ENCODE assay signal across 19 mouse cellular contexts in genomic region chr11:34306231-34306630, GRCm38 (mm10). TPM values are rescaled to one million over a fixed set of nuclear protein-coding genes. Genes with fewer than 3 reads are reported as not detected.
DNase-seq lines count a peak whose midpoint lies in the region; ATAC-seq lines count a peak whose summit lies in the region.
"Had no signal": no experiment of that assay in that cellular context is flagged by ENCODE, and none has a peak within 500 bp of the region (broad histone marks: within the 10 kb centered on the region; RNA-seq: fewer than 3 reads in every experiment).

No protein-coding gene starts in this region.

- DNase-seq in adrenal gland, adult 2 months: peak; percentile 49
- DNase-seq in adrenal gland, postnatal 4 days (ENCODE audit: low spot score in 2 of 2): no peak
- peak; percentile 49 for DNase-seq in adrenal gland, adult 8-10 months
- DNase-seq in adrenal gland, postnatal 14 days: peak; percentile 53
- DNase-seq in adrenal gland, postnatal 36 days: peak; percentile 31 to 46
- DNase-seq in cerebellum, postnatal 4 days (ENCODE audit: low spot score in 2 of 2): no peak
- no peak for DNase-seq in thymus, postnatal 14 days
- DNase-seq: cerebellum, adult 11-12 months; cerebellum, adult 2 months; cerebellum, adult 9-10 months; cerebellum, postnatal 10 days; cerebellum, postnatal 25 days; embryo, embryonic 11 days; gastrocnemius, adult 2 months had no signal

- ATAC-seq in CD4-positive, CD25-positive, alpha-beta regulatory T cell, adult 4 months: no peak
- ATAC-seq: forebrain, embryonic 14.5 days; forebrain, embryonic 16.5 days had no signal

RNA-seq across cellular contexts. Expression of gene Fam196b, which starts 8.4 kb away (rescaled TPM):
- total RNA-seq in adrenal gland, adult 2 months (2021): under 1 TPM in 1 of 2 experiments, not detected in 1; 0.17 TPM
- 0.02 and 0.04 TPM in 2 replicates for polyA plus RNA-seq in adrenal gland, adult 2 months (2012; rRNA removed)
- under 1 TPM; 0.11 to 0.14 TPM for total RNA-seq in adrenal gland, postnatal 4 days (2021)
- total RNA-seq in adrenal gland, adult 8-10 months (2022): under 1 TPM in 2 of 4 experiments, not detected in 2; 0.06 to 0.11 TPM
- not detected in 2 replicates for total RNA-seq in adrenal gland, postnatal 14 days (2021)
- total RNA-seq in adrenal gland, postnatal 36 days (2021): under 1 TPM in 1 of 2 experiments, not detected in 1; 0.07 TPM
- 1 to 10 TPM; 5.4 to 8.7 TPM for polyA plus RNA-seq in CD4-positive, CD25-positive, alpha-beta regulatory T cell, adult 4 months (2017; shearing (Covaris generic))
- polyA plus RNA-seq: C2C12; erythroblast, embryonic 14.5 days had no signal

Comparison
In these comparisons a context has a peak if more than half of its experiments do, and no peak if none do; other contexts are left out.
1. DNase-seq: peak in adrenal gland, adult 2 months (single experiment), adrenal gland, adult 8-10 months (single experiment), adrenal gland, postnatal 14 days (single experiment) and adrenal gland, postnatal 36 days (2 of 2); none in adrenal gland, postnatal 4 days (0 of 2), cerebellum, postnatal 4 days (0 of 2) and thymus, postnatal 14 days (single experiment).